Comparison of ENCODE assay signal across 8 mouse cellular contexts in the genomic region with DNA sequence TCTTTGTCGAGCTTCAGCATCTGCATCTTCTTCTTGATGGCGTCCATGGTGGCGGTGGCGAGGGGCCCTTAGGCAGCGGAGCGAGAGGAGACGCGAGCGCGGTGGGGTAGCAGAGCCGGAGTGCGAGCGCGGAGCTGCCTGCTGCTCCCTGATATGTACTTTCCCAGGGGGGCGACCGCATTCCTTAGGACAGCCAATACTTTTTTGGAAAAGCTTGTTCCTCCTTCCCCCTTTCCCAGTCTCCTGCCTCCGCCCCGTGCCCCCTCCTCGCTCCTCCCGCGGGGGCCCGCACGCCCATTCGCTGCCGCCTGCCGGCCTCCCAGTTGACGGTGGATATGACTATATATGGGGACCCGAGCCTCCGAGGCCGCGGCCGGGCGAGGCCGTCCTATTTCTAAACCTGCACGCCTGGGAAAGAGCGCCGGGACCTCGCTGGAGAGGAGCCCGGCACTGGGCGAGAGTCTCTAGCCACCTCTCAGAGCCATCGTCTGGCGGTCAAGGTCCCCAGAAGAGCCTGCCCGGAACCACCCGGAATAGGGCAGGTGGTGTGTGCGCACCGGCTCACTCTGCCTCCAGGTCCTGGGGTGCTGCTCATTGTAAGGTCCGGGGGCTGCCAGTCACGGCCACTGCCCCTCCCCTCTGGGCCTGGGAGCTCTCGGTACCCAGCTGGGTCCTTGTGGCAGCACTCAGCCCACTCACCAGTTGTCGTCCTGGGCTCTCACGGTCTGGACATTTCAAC. TPM values are rescaled to one million over a fixed set of nuclear protein-coding genes. Genes with fewer than 3 reads are reported as not detected.
A peak's percentile ranks its signal among the peaks of the same experiment; 100 is the strongest.
DNase-seq lines count a peak whose midpoint lies in the region; ATAC-seq and TF ChIP-seq lines count a peak whose summit lies in the region.

A gene (minus strand): TSS at position 321 of the 739 bp plus-strand sequence.

- TF ChIP-seq POLR2A in cerebellum, adult 2 months (IDR thresholded peaks at IDR 0.05; ENCODE audit: borderline replicate concordance, insufficient read depth, low read length): no peak
- peak; percentile 18; the same call in 1 of the 2 replicates for TF ChIP-seq POLR2A in olfactory bulb, adult 2 months (IDR thresholded peaks at IDR 0.05; ENCODE audit: insufficient read depth, low read depth, low read length)

- peak within 1 kb of the TSS; percentile 65 for H3K4me3 ChIP-seq in cerebellum, adult 2 months (replicated peaks; ENCODE audit: insufficient read depth, low read depth, low read length)
- H3K4me3 ChIP-seq in forebrain, postnatal 0 days (ENCODE audit: low read depth, low read length): peak within 1 kb of the TSS; percentile 47
- peak within 1 kb of the TSS; percentile 62 for H3K4me3 ChIP-seq in layer of hippocampus, adult 2 months
- peak within 1 kb of the TSS; percentile 72 for H3K4me3 ChIP-seq in lung, embryonic 15.5 days
- peak within 1 kb of the TSS; percentile 55 for H3K4me3 ChIP-seq in olfactory bulb, adult 2 months (ENCODE audit: insufficient read depth, low read depth, low read length)

- TF ChIP-seq CTCF in cerebellum, adult 2 months (IDR thresholded peaks at IDR 0.05; ENCODE audit: borderline replicate concordance, insufficient read depth, low read depth, low read length): no peak
- no peak for TF ChIP-seq CTCF in forebrain, postnatal 0 days (IDR thresholded peaks at IDR 0.05; ENCODE audit: low read depth)
- peak; percentile 34 for TF ChIP-seq CTCF in layer of hippocampus, adult 2 months (conservative IDR thresholded peaks at IDR 0.05)
- no peak for TF ChIP-seq CTCF in olfactory bulb, adult 2 months (IDR thresholded peaks at IDR 0.05; ENCODE audit: insufficient read depth, low read depth, low read length)

- 1% methylated on average over 51 of the region's 51 CpGs for WGBS in cerebellum, adult 2 months
- WGBS in forebrain, postnatal 0 days: 3% methylated on average over 51 of the region's 51 CpGs
- 2% methylated on average over 51 of the region's 51 CpGs for WGBS in lung, embryonic 15.5 days
- WGBS in olfactory bulb, adult 2 months: 2% methylated on average over 51 of the region's 51 CpGs

- ATAC-seq in forebrain, postnatal 0 days: peak; percentile 42
- peak; percentile 90 for ATAC-seq in lung, embryonic 15.5 days (ENCODE audit: borderline replicate concordance, extremely low read depth, low FRiP score, low TSS enrichment)

- H3K4me1 ChIP-seq in cerebellum, adult 2 months (ENCODE audit: control insufficient read depth, insufficient read depth, low read length): peaks cover 2% of the 10 kb centered on the region; the same call in 1 of the 2 replicates
- H3K4me1 ChIP-seq in forebrain, postnatal 0 days (ENCODE audit: insufficient read depth): peaks cover 19% of the 10 kb centered on the region
- H3K4me1 ChIP-seq in lung, embryonic 15.5 days: peaks cover 37% of the 10 kb centered on the region
- peaks cover 20% of the 10 kb centered on the region for H3K4me1 ChIP-seq in olfactory bulb, adult 2 months (ENCODE audit: control insufficient read depth, insufficient read depth, low read length)

- H3K9ac ChIP-seq in forebrain, postnatal 0 days: peak within 1 kb of the TSS; percentile 50
- peak within 1 kb of the TSS; percentile 77 for H3K9ac ChIP-seq in lung, embryonic 15.5 days

- no peaks in the 10 kb centered on the region for H3K9me3 ChIP-seq in forebrain, postnatal 0 days (ENCODE audit: low read length)
- no peaks in the 10 kb centered on the region for H3K9me3 ChIP-seq in lung, embryonic 15.5 days

- H3K27me3 ChIP-seq in cerebellum, adult 2 months (ENCODE audit: control insufficient read depth, insufficient read depth, low read length): no peaks in the 10 kb centered on the region
- H3K27me3 ChIP-seq in forebrain, postnatal 0 days (ENCODE audit: insufficient read depth, low read length): peaks cover 33% of the 10 kb centered on the region
- H3K27me3 ChIP-seq in lung, embryonic 15.5 days: 0 out of 2 replicates have a peak, but pooled peaks cover 5% of the 10 kb centered on the region

- H3K27ac ChIP-seq in cerebellum, adult 2 months (ENCODE audit: insufficient read depth, low read length): no peak within 1 kb of the TSS
- no peak within 1 kb of the TSS for H3K27ac ChIP-seq in forebrain, postnatal 0 days (ENCODE audit: low read depth, low read length)
- peak within 1 kb of the TSS; percentile 85 for H3K27ac ChIP-seq in layer of hippocampus, adult 2 months
- peak within 1 kb of the TSS; percentile 89 for H3K27ac ChIP-seq in lung, embryonic 15.5 days
- 0 out of 2 replicates have a peak within 1 kb of the TSS, but pooled peaks have one; percentile 6 for H3K27ac ChIP-seq in olfactory bulb, adult 2 months (ENCODE audit: insufficient read depth, low read depth, low read length)

- H3K4me2 ChIP-seq in forebrain, postnatal 0 days (ENCODE audit: low read depth): peak within 1 kb of the TSS; percentile 95
- peak within 1 kb of the TSS; percentile 91 for H3K4me2 ChIP-seq in lung, embryonic 15.5 days

- DNase-seq in Muller cell, postnatal 12 days (ENCODE audit: inconsistent ontology term): peak; percentile 99
- DNase-seq in cerebellum, adult 2 months: peak; percentile 40 to 54
- peak; percentile 51 for DNase-seq in forebrain, postnatal 0 days
- peak; percentile 94 for DNase-seq in heart, postnatal 4 days
- peak; percentile 71 to 76 for DNase-seq in layer of hippocampus, adult 2 months (ENCODE audit: low spot score in 2 of 2)
- peak; percentile 77 to 79 for DNase-seq in urinary bladder, postnatal 36 days (ENCODE audit: low spot score in 2 of 2)

- no peaks in the 10 kb centered on the region for H3K36me3 ChIP-seq in forebrain, postnatal 0 days (ENCODE audit: insufficient read depth)
- H3K36me3 ChIP-seq in lung, embryonic 15.5 days: no peaks in the 10 kb centered on the region

RNA-seq across cellular contexts. Expression of the gene that starts here (rescaled TPM):
- polyA plus RNA-seq in cerebellum, adult 2 months (2012; rRNA removed): 157 and 170 TPM in 2 replicates
- total RNA-seq in forebrain, postnatal 0 days (2014; rRNA removed): 131 and 133 TPM in 2 replicates
- polyA plus RNA-seq in forebrain, postnatal 0 days (2015; fragmentation: Nextera tagmentation; extraction: Ambion mirVana): 120 and 134 TPM in 2 replicates
- 1,000 to 10,000 TPM; 7,269 to 8,107 TPM for total RNA-seq in heart, postnatal 4 days (2021)
- total RNA-seq in layer of hippocampus, adult 2 months (2021): 100 to 1,000 TPM; 213 to 215 TPM
- 747 and 774 TPM in 2 replicates for polyA plus RNA-seq in lung, embryonic 15.5 days (2015; fragmentation: Nextera tagmentation; extraction: Ambion mirVana)
- polyA plus RNA-seq in olfactory bulb, adult 2 months (2012; ENCODE audit: insufficient read depth, insufficient read length, low replicate concordance, missing spikeins): not detected in 2 replicates

Comparison
In these comparisons a context has a peak if more than half of its experiments do, and no peak if none do; other contexts are left out.
1. RNA of the gene that starts here (total RNA-seq): 7,269 to 8,107 TPM in heart, postnatal 4 days; 213 to 215 TPM in layer of hippocampus, adult 2 months and 131 to 133 TPM in forebrain, postnatal 0 days; every median in the first group is over 10 times any median in the second.
2. DNase-seq: peak in every context shown above with its lines; median percentile 99 in Muller cell, postnatal 12 days; 94 in heart, postnatal 4 days; 78 in urinary bladder, postnatal 36 days; 74 in layer of hippocampus, adult 2 months; 51 in forebrain, postnatal 0 days; 47 in cerebellum, adult 2 months.
3. H3K27ac ChIP-seq: peak in layer of hippocampus, adult 2 months (single experiment), lung, embryonic 15.5 days (single experiment) and olfactory bulb, adult 2 months (single experiment); none in cerebellum, adult 2 months (single experiment) and forebrain, postnatal 0 days (single experiment).
4. Peak in every context shown above with its lines, with median percentiles within 50 percentile points of each other: H3K4me3 ChIP-seq.